Mouse (Mus musculus) adrenal gland, adult 18-20 months (tissue): ENCODE measurements around the gene Nipal3. TPM values are rescaled to one million over a fixed set of nuclear protein-coding genes. Genes with fewer than 3 reads are reported as not detected.

Experiments used
- DNase-seq, 2 experiments: peaks; one replicate each; pipeline ENCODE4 v3.0.0; 2021 to 2022; ENCODE audit warnings: low spot score in 2 of 2
- long read RNA-seq, 2 experiments: library from polyadenylated mRNA; stranded (forward); transcript quantifications; one replicate each; pipeline ENCODE4 v2.0.0; 2021
- total RNA-seq, 2 experiments: library from RNA; stranded (reverse); gene quantifications; 1 replicate in 1 of 2; 2 replicates in 1 of 2; pipeline ENCODE4 v1.2.3; 2021

Gene Nipal3
- 10 to 100 TPM; 11.9 to 15.2 TPM for total RNA-seq
- long read RNA-seq, experiment 1, partial matches to known transcripts, result 0 of 1 reads
- long read RNA-seq, experiment 1, other reads (novel, unspliced or antisense), result 0 of 1 reads
- long read RNA-seq, experiment 2, full-length matches to known transcripts, result 6 of 16 reads
- long read RNA-seq, experiment 2, partial matches to known transcripts, result 0 of 16 reads
- long read RNA-seq, experiment 2, other reads (novel, unspliced or antisense), result 10 of 16 reads

DNA sequence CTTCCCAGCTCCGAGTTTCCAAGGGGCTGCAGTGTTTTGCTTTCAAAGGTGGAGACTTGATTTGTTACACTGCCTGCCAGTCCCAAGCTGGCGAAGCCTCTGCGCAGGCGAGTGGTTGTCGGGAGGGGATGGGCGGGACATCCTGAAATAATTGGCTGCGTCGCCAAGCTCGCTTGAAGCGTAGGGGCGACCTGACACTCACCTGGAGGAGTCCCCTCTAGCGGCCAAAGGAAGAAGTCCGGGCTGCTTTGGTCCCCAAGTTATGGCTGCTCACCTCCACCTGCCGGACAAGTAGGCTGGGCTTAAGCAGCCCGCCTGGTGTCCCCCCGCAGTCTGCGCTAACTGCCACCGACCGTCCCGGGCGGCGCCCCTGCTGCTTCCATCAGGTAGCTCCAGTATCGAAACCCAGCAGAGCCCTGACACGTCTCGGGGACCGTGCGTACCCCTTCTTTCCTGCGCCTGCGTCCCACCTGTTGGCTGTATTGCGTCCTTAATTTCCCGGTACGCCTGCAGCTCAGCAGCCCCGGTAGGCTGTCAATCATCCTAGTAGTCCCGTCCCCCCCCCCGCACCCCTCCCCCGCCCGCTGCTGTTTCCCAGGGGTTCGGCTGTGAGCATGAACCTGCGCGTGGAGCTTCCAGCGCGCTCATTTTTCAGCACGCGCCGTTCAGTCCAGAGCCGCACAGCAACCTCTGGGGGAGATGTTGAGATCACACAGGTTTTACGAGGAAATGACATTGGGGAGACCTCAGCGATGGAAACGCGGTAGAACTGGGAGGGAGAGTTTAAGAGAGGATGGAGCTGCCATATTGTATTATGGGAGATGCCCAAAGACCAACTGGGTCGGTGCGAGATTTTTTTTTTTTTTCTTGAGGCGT lies at the start of gene Nipal3, which contains the start of gene Stpg1:
TSS of gene Nipal3 (minus strand) at position 518 of the 876 bp plus-strand sequence.
TSS of gene Stpg1 (plus strand) at position 270 of the 876 bp plus-strand sequence.
- DNase-seq, result peak; percentile 73 to 77

DNA sequence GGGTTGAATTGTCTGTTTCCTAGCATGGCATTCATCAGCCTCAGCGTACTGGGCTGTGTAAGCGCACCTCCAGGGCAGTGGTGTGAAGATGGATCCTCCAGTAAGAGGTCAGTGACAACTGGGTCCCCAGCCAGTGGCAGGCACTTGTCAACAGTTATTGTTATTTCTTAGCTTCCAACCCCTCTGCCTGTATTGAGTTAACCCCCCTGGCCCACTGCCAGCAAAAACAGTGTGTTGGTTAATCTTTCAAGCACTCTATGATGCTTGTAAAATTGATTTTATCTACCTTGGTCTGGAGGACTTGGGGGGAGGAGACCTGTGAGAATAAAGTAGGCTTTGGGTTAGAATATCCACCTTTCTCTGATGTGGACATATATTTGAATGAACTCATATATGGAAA lies 49.4 kb upstream of the Nipal3 start:
- no peak for DNase-seq

DNA sequence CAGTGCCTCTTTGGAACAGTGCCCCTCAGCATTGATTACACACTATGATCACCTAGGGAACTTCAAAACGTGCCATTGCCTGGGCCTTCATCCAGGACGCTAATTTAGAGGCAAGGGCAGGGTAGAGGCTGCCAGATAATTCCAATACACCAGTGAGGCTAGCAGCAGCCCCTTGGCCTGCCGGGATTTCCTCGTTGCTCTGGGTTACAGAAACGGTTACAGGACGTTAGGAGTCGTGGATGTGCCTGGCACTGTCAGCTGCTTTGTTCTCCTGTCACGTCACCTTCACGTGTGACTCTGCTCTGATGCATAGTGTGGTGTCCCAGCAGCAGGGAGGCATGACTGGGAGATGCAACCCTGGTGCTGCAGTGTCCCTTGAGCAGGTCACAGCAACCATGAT lies 45.2 kb upstream of the Nipal3 start:
- no peak for DNase-seq

DNA sequence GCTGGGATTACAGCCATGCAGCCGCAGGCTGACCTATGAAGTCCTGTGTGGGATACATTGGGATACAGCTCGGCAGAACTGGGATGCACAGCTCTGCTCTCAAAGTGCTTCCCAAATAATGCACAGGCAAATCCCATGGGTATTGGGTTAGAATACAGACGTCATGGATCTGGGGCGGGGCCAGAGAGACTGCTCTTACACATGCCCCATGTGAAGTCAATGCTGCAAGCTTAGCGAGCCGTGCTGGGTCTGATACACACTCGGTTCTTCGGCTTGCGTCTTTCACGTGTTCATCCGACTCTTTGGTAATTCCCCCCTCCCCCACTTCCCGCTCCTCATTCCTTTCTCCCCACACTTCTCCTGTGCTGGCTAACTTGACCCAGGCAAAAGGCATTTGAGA lies 44.2 kb upstream of the Nipal3 start:
- DNase-seq, result no peak

DNA sequence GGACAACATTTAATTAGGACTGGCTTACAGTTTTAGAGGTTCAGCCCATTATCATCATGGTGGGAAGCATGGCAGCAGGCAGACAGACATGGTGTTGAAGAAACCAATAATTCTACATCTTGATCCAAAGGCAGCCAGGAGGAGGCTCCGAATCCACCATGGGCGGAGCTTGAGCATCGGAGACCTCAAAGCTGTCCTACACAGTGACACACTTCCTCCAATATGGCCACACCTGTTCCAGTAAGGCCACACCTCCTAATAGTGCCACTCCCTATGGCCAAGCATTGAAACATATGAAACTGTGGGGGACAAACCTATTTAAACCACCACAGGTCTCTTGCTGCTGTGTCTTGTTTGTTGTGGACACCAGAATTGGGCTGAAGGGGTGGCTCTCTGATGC lies 40.2 kb upstream of the Nipal3 start:
- DNase-seq, result no peak

DNA sequence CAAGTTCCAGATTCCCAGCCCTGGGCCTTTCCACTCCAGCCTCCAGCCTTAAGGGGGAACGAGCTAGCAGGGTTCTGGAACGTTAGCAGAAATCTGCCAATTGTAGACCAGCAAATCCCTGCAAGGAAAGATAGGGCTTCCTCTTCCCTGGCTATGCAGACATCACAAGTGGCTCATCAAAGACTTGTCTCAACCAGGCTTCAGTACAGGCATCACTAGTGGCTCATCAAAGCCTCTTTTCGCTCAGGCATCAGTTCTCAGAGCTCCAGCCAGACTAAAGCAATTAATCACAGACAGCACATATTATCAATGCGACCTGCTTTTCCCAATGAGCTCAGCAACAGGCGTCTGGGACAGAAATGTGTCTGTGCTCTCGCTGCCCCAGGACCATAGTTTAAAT lies 38.2 kb upstream of the Nipal3 start:
- DNase-seq, result no peak

GRCm38 (mm10) chr4:135531771-135532613 lies 37.2 kb upstream of the Nipal3 start:
- DNase-seq, result no peak

DNA sequence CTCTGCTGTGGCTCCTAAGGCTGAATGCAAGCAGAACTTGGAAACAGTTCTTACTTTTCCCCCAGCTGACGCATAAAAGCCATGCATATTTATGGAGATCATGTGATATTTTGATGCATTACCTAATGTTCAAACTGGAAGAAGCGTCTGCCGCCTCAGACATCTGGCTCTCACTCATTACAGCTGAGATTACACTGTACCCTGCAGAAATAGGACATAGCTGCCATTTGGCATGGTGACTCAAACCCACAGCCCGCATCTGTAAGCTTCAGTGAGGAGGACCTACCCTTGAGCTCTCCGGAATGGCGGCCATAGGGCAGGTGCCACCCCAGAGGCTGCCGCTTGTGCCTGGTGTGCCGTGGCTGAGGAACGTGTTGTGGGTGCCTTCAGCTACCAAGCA lies 36.4 kb upstream of the Nipal3 start:
- no peak for DNase-seq

DNA sequence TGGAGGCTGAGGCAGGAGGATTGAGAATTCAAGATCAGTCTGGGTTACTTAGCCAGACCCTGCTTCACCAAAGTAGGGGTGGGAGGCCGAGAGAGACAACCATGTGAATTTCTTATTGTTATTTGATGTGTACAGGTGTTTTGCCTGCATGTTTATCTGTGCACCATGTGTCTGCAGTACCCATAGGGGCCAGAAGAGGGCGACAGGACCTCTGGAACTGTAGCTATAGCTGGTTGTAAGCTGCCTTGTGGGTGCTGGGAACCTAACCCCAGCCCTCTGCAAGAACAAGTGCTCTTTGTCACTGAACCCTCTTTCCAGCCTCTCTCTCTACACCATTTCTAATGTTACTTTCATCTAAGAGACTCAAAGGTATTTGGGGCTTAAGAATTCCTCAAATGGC lies 35.4 kb upstream of the Nipal3 start:
- no peak for DNase-seq

DNA sequence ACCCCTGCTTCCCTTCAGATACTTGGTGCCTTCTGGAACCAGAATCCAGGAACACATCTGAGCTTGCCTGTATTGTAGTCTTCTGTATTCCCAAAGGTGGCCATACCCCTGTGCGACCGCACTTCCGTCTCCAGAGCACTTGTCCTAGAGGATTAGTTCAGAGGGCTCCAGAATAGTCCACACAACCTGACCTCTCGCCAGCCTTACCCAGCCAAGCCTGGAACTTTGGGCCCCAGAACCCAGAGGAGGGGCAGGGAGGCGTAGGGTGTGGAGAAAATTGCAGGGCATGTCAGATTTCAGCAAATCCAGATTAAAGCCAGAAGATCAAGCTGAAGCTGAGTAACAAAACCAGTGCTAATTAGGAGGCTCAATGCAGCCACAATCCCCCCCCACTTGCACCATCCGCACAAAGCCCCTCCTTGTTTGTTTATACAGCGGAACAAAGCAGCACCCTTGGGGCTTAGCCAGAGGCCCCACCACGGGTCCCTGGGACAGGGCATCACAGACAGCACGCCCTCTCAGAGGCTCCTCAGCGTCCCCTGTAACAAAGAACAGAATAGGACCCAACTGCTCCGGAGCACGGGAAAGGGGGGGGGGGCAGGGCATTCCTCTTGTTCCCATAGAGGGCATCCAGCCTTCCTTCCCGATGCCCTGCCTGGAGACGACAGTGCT lies 31.3 kb upstream of the Nipal3 start:
- no peak for DNase-seq

GRCm38 (mm10) chr4:135525057-135525456 lies 30.2 kb upstream of the Nipal3 start:
- DNase-seq, result no peak

DNA sequence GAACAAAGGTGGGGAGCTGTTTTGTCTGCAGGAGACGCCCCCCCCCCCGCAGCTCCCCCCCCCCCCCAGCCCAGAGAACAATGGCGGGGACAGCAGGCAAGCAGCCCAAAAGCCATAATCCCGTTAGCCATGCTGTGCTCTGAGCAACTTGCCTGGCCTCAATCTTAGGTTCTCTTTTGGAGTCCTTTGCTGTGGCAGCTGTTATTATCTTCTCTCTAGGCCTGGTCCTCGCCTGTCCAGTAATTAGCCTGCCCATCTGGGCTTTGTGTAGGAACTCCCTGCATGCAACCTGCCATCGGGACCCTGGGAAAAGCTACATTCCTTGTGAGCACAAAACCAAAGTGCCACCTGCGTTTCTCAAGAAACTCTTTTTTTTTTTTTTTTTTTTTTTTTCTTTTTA lies 29.1 kb upstream of the Nipal3 start:
- DNase-seq, result no peak

DNA sequence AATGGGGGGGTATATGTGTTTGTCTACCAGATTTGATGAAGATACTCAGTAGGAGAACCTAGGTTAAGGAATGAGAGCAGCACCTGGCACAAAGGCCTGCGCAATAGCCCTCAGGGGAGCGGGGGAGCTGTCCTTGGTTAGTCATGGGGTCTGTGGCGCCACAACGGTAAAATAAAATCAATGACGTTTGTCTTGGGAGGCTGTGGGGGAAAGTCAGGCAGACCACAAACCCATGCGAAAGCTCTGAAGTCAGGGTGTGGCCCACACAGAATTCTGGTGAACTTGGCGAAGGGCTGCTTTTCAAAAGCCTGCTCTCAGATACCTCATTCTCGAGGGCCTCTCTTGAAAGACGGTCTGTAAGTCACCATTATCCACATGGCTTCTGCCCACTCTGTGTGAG lies 25.6 kb upstream of the Nipal3 start:
- no peak for DNase-seq

DNA sequence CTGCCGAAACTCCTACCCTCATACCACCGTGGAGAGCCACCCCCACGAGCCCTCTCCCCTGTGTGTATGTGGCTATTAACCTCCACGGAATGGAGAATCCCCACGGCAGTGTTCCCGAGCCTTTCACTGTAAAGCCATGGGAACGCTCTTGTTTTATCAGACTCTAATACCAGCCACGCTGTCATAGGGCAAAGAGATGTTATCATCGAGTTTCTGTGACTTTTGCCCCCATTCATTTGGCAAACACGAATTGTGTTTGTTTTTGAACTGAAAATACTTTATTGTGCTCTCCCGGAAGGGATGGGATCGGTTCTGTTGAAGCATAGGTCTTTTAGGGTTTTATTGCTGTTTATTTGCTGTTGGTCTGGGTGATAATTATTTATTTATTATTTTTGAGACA lies 23.3 kb upstream of the Nipal3 start:
- no peak for DNase-seq

DNA sequence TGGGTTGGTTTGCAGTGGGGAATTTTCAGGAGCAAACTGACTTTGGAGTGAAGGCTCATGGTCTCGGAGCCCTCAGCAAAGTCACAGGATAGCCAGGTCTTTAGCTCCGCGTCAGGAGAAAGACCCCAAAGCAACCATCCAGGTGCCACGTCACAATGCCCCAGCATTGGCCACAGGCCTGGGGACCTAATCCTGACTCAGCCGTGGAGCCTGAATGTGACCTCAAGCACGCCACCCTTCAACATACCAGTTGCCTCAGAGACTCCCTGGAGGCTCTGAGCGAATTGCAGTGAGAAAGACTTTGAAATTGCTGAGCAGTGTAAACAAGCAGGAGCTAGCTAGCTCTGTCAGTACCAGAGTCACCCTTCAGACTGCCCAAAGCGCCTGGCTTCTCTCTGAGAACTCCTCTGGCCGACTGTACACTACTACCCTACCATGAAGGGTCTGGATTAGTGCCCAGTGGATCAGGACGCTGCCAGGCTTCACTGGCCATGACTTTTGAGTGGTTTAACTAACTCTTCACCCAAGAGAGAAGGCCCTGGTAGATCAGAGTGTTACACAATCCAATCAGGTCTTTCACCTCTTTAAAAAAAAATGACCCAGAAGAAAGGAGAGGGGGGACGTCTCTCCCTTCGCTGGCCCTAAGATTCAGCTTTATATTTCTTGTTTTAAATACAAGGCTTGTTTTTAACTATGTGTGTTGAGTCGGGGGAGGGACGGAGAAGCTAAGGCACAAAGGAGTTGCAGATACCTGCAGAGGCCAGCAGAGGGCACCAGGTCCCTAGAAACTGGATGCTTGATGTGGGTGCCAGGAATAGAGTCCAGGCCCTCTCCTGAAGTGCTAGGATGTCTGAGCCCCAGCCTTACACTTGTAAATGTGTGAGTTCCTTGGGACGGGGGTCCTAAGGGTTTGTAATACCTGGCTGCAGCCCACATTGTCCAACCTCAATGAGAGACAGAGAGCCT lies 21.8 kb upstream of the Nipal3 start:
- peak; percentile 59 to 67 for DNase-seq

DNA sequence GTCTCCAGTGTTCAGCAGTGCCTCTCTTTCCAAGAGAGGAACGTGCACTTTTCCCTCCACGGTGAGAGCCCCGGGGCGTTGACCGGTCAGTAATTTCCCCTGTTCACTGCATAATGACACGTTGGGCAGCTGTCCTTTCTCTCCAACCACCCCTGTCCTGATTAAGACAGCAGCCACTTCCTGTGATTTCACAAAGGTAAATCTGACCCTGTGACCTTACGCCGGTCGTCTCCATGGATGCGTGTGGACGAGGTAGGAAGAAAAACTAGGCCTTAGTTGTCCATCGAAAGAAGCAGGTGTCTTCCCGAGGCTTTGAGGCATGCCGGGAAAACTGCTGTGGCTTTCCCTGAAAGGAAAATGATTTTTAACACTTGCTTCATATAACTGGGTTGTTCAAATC lies 20.1 kb upstream of the Nipal3 start:
- DNase-seq, result no peak

- DNase-seq, result no peak
These were observed 19.0 kb upstream of the Nipal3 start for GRCm38 (mm10) chr4:135513865-135514264.

GRCm38 (mm10) chr4:135509515-135509914 lies 14.7 kb upstream of the Nipal3 start:
- peak in 1 of 2 experiments; percentile 14 for DNase-seq

- peak; percentile 56 to 57 for DNase-seq
These were observed 13.7 kb upstream of the Nipal3 start for GRCm38 (mm10) chr4:135508419-135509039.
